Mouse (Mus musculus) E14TG2a.4 (cell line): ENCODE measurements around the gene Wipf1.
"Not testable (repeated sequence)": the region's sequence is repeated elsewhere in the genome, so short reads cannot be mapped to it uniquely, and the experiment has no call there.

ENCODE experiments used
- H3K27me3 ChIP-seq: 2 replicates; pipeline ENCODE4 v1.6.1; 2014; ENCODE audit warnings: low read length, control low read depth; ENCODE audit not compliant: insufficient read depth
- H3K36me3 ChIP-seq: 2 replicates; pipeline ENCODE4 v1.6.1; 2014; ENCODE audit warnings: low read length, control low read depth; ENCODE audit not compliant: insufficient read depth
- H3K4me1 ChIP-seq: replicated peaks from 2 replicates; pipeline ENCODE4 v1.6.1; 2014; ENCODE audit warnings: low read depth, low read length, control low read depth
- H3K4me3 ChIP-seq: replicated peaks from 2 replicates; pipeline ENCODE4 v1.5.1; 2014; ENCODE audit warnings: mild to moderate bottlenecking, low read length
- H3K9me3 ChIP-seq: 2 replicates; pipeline ENCODE4 v1.6.1; 2014; ENCODE audit warnings: low read length, control low read depth
- CTCF ChIP-seq: conservative IDR thresholded peaks from 2 replicates; pipeline ENCODE4 v1.5.1; 2014; ENCODE audit warnings: low read length
- NANOG ChIP-seq: IDR thresholded peaks from 2 replicates; pipeline ENCODE4 v1.6.1; 2014; ENCODE audit warnings: borderline replicate concordance, low read length, mixed read lengths
- POU5F1 ChIP-seq: IDR thresholded peaks from 2 replicates; pipeline ENCODE4 v1.6.1; 2014; ENCODE audit warnings: low read length, borderline replicate concordance

Wipf1 gene

GRCm38 (mm10) chr2:73509248-73510024 lies 20.1 kb downstream of the Wipf1 start:
- TF ChIP-seq CTCF, result no peak
- no peak for TF ChIP-seq POU5F1
- no peak for TF ChIP-seq NANOG
- Histone ChIP-seq H3K4me3 (0 out of 2 replicates have a peak overlapping the region, but pooled peaks have one; percentile 20), H3K9me3 (no peaks in the 10 kb centered on the region), H3K36me3 (no peaks in the 10 kb centered on the region), H3K27me3 (no peaks in the 10 kb centered on the region), H3K4me1 (peaks cover 18% of the 10 kb centered on the region)

GRCm38 (mm10) chr2:73507886-73508285 lies 21.6 kb downstream of the Wipf1 start:
- H3K27me3 ChIP-seq, result no peaks in the 10 kb centered on the region
- H3K36me3 ChIP-seq, result no peaks in the 10 kb centered on the region
- no peaks in the 10 kb centered on the region for H3K9me3 ChIP-seq
- TF ChIP-seq NANOG, result no peak
- TF ChIP-seq CTCF, result no peak
- no peak for TF ChIP-seq POU5F1
- H3K4me1 ChIP-seq, result peaks cover 18% of the 10 kb centered on the region
- H3K4me3 ChIP-seq, result no peak overlapping the region

GRCm38 (mm10) chr2:73506337-73506736 lies 23.2 kb downstream of the Wipf1 start:
- not testable (repeated sequence) for H3K9me3 ChIP-seq, H3K27me3 ChIP-seq, H3K4me3 ChIP-seq, H3K36me3 ChIP-seq
- peaks cover 18% of the 10 kb centered on the region for H3K4me1 ChIP-seq

DNA sequence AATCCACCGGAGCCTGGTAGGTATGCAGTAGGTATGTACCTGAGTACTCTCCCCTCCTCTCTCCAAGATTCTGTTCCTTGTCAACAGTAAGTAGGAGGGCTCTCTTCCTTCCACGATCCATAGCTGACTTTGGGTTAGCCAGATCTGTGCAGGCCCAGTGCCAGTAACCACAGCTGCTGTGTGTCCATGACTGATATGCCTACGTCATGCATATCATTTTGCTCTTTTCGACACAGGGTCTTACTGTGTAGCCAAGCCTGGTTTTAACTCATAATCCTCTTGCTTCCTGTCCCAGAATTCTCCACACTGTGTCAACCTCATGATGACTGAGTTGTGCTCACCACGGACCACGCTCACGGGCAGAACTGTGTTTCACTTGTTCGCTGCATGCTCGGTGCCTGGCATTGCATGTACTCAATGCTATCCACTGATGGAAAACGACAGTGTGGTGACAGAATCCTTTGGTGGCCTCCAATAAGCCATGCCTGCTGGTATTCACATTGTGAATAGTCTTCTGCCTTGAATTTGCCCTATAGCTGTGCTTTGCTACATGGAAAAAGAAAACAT lies 26.6 kb downstream of the Wipf1 start:
- H3K36me3 ChIP-seq, result no peaks in the 10 kb centered on the region
- no peak for TF ChIP-seq CTCF
- TF ChIP-seq NANOG, result no peak
- no peaks in the 10 kb centered on the region for H3K27me3 ChIP-seq
- no peaks in the 10 kb centered on the region for H3K9me3 ChIP-seq
- H3K4me1 ChIP-seq, result 0 out of 2 replicates have a peak, but pooled peaks cover 2% of the 10 kb centered on the region
- no peak overlapping the region for H3K4me3 ChIP-seq

DNA sequence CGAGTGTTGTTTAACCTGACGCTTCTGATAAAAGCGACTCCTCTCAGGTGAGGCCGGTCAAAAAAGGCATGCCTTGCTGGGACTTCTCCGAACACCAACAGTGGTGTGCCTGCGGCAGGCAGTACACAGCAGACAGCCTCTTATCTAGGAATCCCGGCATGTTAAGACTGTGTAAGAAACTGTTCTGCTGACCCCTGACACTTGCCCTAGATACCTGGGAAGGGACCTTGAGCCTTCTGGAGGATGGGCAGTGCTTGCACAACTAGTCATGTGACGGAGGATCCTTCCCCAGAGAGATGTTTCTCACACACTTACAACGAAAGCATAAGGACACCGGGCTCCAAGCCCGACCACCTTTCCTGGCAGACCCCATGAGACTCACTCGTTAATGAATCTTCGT lies 28.7 kb downstream of the Wipf1 start:
- H3K27me3 ChIP-seq, result no peaks in the 10 kb centered on the region
- TF ChIP-seq CTCF, result no peak
- TF ChIP-seq NANOG, result no peak
- no peak for TF ChIP-seq POU5F1

GRCm38 (mm10) chr2:73498322-73498721 lies 31.2 kb downstream of the Wipf1 start:
- Histone ChIP-seq H3K9me3 (no peaks in the 10 kb centered on the region), H3K4me3 (no peak overlapping the region), H3K36me3 (no peaks in the 10 kb centered on the region), H3K4me1 (0 out of 2 replicates have a peak, but pooled peaks cover 3% of the 10 kb centered on the region), H3K27me3 (no peaks in the 10 kb centered on the region)
- TF ChIP-seq POU5F1, result no peak
- no peak for TF ChIP-seq CTCF
- TF ChIP-seq NANOG, result no peak

More for the DNA sequence above, 28.7 kb downstream of the Wipf1 start:
- Histone ChIP-seq H3K4me1 (0 out of 2 replicates have a peak, but pooled peaks cover 2% of the 10 kb centered on the region), H3K4me3 (no peak overlapping the region), H3K36me3 (no peaks in the 10 kb centered on the region), H3K9me3 (no peaks in the 10 kb centered on the region)

- Histone ChIP-seq H3K36me3 (no peaks in the 10 kb centered on the region), H3K4me1 (0 out of 2 replicates have a peak, but pooled peaks cover 3% of the 10 kb centered on the region), H3K9me3 (no peaks in the 10 kb centered on the region), H3K4me3 (no peak overlapping the region), H3K27me3 (no peaks in the 10 kb centered on the region)
- TF ChIP-seq CTCF, result no peak
- TF ChIP-seq NANOG, result no peak
- TF ChIP-seq POU5F1, result no peak
These were observed 32.0 kb downstream of the Wipf1 start for GRCm38 (mm10) chr2:73497572-73497971.

DNA sequence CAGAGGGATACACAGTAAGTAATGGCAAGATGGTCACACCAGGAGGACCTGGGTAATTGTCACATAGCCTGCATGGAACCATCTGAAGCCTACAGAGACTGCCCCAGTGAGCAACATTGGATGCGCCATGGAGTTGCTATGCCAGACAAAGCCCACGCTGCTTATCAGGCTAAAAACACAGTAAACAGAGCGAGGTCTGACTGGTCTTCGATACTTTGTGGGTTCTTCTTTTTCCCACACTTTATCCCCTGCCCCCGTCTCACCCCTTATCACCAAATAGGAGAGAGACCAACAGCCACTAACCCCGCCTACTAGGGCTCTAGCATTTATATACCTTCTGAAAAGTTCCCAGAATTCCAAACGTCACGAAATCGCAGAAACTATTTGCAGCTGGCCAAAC lies 32.6 kb downstream of the Wipf1 start:
- TF ChIP-seq NANOG, result no peak
- no peak for TF ChIP-seq POU5F1
- TF ChIP-seq CTCF, result no peak
- Histone ChIP-seq H3K36me3 (no peaks in the 10 kb centered on the region), H3K4me3 (no peak overlapping the region), H3K4me1 (0 out of 2 replicates have a peak, but pooled peaks cover 3% of the 10 kb centered on the region), H3K9me3 (no peaks in the 10 kb centered on the region), H3K27me3 (no peaks in the 10 kb centered on the region)

DNA sequence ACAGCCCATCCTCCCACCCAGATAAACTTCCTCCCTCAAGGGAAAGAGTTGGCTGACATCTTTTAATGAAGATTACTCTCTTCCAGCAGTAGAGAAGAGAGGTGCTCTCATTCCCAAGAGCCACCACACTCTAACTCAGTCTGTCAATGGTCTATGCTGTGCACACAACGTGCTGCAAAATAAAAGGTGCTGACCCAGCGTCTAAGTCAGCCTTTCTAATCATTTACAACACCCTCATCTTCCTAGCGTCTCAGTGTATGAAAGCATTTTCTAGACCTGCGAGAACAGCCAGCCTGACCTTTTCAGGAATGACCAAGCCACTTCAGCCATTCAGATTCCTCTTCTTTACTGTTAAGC lies 33.2 kb downstream of the Wipf1 start:
- TF ChIP-seq CTCF (no peak), NANOG (no peak), POU5F1 (no peak)
- Histone ChIP-seq H3K9me3 (no peaks in the 10 kb centered on the region), H3K27me3 (no peaks in the 10 kb centered on the region), H3K4me1 (0 out of 2 replicates have a peak, but pooled peaks cover 3% of the 10 kb centered on the region), H3K36me3 (no peaks in the 10 kb centered on the region), H3K4me3 (no peak overlapping the region)
